Mouse (Mus musculus): ENCODE measurements around the gene Nrtn. TPM values are rescaled to one million over a fixed set of nuclear protein-coding genes. Genes with fewer than 3 reads are reported as not detected.

The Nrtn gene
- total RNA-seq, 2 experiments from 2014 or later: not detected

DNA sequence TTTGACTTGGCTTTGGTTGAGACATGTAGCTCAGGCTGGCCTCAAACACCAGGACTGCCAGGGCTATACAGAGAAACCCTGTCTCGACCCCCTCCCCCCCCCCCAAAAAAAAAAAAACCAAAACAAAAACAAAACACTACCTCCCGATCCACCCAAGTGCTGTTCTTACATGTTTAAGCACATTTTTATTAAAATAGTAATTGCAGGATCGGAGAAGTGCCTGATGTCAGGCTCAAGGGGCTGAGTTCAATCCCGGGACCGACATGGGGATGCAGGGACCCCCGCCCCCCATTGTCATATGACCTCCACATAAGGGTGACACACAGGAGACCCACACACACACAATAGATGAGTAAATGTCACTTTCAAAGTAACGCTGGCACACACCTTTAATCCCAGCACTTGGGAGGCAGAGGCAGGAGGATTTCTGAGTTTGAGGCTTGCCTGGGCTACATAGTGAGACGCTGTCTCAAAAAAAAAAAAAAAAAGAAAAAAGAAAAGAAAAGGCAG lies 6.5 kb upstream of the Nrtn start:
- ATAC-seq (replicated peaks; ENCODE audit: low FRiP score, low TSS enrichment, poor library complexity, severe bottlenecking): no peak

DNA sequence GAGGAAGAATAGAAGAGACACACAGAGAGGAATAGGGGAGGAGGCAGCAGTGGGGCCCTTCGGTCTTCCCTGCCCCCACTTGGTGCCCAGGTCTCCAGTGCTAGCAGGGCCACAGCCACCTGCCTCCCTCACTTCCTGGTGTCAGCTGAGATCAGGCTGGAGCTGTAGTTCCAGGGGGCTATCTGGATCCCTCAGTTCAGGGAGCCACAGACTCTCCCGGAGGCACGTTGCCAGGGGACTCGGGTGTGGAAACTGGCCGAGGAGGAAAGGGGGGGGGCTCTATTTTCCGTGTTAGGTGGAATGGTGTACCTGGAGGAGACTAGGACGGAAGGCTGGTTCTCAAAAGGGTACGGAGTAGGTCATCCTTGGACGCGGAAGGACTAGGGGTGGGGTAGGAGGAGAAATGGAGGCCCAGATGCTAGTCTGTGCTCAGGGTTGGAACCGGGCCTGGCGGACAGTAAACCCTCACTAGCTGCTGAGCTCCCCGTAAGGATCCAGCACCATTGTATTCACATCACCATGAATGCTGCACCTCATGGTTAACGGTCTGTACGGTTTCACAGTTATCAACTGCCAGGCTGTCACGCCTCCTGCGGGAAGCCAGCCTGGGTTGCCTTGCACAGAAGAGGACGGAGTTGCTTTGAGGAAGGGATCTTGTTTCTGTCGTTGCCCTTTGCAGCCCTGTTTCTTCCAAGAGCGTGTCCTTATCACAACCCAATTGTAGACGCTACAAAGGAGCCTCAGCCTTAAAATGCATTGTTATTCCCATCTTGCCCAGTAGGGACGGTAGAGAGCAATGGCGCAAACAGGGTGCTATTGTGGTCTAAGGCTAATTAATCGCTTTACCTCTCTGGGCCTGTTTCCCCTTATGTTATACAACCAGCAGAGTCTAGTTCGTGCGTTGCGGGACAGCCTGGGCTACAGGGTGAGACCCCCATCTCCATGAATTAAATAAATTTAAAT lies 5.7 kb upstream of the Nrtn start:
- ATAC-seq (replicated peaks; ENCODE audit: low FRiP score, low TSS enrichment, poor library complexity, severe bottlenecking): peak; percentile 28

DNA sequence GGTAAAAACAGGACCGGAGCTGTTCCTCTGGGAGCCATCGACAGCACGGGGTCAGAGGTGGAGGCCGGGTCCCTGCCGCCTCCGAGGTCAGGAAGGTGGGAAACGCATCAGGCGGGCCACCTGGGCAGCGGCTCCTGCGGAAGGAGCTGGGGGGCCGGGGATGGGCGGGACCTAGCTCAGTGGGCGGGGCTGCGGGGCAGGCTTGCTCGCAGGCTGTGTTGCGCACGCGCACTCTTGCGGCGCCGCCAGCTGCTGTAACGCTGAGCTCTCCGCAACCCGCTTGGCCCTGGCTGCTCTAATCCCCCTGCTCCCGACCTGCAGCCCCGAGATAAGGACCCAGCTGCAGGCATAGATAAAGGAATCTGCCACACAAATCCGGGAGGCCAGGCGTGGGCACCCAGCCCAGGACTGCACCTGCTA lies 4.7 kb upstream of the Nrtn start:
- ATAC-seq (replicated peaks; ENCODE audit: low FRiP score, low TSS enrichment, poor library complexity, severe bottlenecking): peak; percentile 53

DNA sequence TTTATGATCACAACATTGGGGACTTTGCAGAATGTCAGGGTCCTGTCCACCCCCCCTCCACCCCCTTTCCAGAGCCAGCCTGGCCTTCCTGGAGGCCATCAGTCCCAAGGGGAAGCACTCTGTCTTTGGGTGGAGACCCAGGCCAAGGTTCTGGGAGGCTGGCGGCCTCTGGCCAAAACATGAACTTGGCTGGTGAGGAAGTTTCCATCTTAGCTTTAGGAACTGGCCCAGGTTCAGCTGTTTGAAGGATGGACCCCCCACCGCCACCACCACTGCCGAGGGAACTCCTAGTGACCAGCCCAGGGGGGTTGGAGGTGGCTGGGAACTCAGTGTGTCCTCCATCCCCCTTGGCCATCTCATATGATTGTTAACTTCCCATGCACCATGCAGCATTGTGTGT lies 3.7 kb upstream of the Nrtn start:
- no peak for ATAC-seq (replicated peaks; ENCODE audit: low FRiP score, low TSS enrichment, poor library complexity, severe bottlenecking)

DNA sequence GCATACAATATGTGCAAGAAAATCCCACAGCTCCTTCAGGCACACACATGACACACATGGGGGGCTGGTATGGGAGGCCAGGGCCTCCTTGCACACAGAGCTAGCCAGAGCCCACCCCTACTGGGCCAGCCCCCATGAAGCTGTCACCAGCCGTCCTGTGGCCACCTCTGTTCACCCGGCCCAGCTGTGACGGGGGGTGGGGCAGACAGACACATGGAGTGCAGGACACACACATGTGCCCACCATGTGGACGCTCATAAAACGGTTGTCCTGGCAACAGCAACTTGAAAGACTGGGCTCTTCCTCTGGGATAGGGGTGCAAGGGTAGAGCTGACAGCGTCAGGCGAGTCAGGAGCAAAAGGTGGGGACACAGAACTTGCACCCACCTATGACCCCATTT lies 1.9 kb upstream of the Nrtn start:
- no peak for ATAC-seq (replicated peaks; ENCODE audit: low FRiP score, low TSS enrichment, poor library complexity, severe bottlenecking)

DNA sequence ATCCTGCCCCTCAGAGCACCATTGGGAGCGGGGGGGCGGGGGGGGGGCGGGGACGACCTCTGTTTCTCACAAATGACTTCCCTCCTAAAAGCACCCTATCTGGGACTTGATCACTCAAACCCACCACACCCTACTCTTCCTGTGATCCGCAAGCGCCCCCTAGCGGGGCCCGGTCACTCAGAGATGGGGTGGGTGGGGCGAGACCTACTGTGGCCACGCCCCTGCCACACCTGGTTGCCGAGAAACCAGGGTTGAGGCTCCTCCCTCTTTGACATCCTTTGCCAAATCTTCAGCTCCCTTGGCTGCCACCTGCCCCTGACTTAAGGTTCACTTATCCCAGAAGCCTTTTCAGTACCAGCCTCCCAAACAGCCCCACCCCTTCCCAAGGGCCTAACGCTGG lies 802 bp upstream of the Nrtn start:
- peak; percentile 5; the same call in 1 of the 2 replicates for ATAC-seq (replicated peaks; ENCODE audit: low FRiP score, low TSS enrichment, poor library complexity, severe bottlenecking)

DNA sequence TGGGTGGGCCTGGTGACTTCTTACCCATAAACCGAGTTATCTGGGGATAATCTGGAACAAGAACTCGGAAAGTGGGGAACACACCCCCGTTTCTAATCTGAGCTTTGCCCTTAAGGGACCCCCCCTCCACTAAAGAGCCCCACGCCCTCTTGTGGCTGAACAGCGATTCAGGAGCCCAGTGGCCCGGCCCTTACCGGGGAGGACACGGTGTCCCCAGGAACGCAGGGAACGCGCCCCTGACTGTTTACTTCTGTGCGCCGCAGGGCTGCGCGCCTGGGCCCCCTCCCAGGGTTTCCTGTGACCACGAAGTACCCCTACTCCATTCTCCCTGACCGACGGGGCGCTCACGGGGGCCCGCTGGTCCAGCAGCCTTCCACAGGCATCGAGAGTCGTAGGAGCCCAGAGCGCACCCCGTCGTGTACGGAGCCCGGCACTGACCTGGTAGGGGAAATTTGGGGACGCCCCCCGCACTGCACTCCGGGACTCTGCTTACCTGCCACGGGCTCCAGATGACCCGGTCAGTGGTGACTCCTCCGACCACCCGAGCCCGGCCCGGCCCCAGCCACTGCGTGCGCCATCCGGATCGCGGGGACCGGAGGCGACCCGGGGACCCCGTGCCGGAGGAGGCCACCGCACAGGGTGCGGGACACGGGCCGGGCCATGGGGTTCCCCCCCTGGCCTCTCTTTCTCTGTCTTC lies 479 bp downstream of the Nrtn start:
- no peak for ATAC-seq (replicated peaks; ENCODE audit: low FRiP score, low TSS enrichment, poor library complexity, severe bottlenecking)

DNA sequence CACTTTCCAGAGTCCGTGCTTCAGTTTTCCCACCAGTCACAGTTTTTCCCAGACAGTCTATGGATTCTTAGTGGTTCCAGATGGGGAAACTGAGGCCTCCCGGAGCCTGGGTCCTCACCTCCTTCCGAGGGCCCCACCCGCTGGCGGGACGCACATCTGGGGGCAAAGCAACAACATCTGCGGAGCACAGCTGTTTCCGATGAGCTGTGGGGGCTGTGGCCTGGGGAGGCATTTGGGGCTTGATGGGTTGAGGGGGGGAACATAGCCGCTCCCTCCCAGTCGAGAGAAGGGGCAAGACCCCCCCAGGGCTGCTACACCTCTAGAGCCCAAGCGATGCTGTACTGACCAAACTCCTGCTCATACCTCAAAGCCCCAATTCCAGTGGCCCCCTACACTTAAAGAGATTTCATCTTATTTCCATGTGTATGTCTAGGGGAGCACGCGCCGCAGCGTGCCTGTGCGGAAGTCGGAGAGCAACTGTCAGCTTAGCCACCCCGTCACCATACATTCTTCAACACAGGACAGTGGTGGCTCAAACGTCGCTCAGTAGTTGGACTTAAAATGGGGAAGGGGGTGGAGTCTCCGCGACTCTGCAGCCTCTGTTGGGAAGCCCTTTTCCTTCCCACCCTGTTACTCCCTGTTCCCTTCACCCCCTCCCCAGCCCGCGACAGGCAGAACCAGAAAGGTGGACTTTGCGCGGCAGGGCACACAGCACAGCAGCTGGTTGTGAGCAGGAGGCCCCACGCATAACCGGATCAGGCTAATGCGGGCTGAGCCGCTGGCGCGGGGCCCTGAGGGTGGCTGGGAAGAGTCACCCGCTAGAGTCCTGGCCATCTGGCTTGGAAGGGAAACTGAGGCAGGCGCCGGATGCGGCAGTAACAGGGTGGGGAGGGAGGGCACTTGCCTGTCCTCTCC lies 2.8 kb downstream of the Nrtn start:
- no peak for ATAC-seq (replicated peaks; ENCODE audit: low FRiP score, low TSS enrichment, poor library complexity, severe bottlenecking)

DNA sequence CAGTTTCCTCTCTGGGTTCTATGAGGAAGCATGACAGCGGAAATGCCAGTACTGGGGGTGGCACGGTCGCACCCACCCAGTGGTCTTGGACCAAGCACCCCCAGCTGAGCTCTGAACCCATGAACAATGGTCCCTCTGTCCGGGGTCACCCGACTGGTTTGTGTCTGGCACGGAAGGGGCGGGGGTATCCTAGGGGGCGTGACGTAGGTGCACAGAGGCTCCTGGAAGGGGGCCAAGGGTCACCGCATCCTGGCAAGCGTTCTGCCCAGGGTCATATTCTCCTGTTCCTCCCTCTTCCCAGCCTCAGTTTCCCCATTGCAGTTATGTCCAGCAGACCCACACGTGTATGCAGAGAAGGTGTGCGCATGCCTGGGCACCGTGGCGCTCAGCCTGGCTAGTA lies 3.9 kb downstream of the Nrtn start:
- no peak for ATAC-seq (replicated peaks; ENCODE audit: low FRiP score, low TSS enrichment, poor library complexity, severe bottlenecking)

DNA sequence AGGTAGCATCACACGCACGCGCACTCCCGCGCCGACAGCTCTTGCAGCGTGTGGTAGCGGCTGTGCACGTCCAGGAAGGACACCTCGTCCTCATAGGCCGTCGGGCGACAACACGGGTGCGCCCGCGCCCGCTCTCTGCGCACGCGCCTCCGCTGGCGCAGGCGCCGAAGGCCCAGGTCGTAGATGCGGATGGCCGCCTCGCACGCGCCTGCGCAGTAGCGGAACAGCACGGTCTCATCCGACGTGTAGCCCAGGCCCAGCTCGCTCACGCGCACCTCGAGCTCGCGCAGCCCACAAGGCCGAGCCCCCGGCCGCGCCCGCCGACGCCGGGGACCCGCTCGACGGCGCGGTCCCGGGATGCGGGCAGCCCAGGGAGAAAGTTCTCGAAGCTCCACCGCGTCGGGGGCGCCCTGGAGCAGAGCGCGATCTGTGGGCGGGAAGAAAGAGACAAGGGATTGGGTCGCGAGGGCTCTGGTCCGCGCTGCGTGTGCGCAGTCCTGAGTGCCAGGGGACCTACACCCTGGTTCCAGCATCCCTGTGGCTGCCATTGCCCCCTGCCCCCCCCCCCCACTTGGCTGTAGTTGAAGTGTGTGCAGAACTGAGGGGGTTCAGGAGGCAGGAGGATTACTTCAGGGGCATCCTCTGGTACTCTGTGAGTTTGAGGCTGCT lies 5.8 kb downstream of the Nrtn start:
- no peak for ATAC-seq (replicated peaks; ENCODE audit: low FRiP score, low TSS enrichment, poor library complexity, severe bottlenecking)

DNA sequence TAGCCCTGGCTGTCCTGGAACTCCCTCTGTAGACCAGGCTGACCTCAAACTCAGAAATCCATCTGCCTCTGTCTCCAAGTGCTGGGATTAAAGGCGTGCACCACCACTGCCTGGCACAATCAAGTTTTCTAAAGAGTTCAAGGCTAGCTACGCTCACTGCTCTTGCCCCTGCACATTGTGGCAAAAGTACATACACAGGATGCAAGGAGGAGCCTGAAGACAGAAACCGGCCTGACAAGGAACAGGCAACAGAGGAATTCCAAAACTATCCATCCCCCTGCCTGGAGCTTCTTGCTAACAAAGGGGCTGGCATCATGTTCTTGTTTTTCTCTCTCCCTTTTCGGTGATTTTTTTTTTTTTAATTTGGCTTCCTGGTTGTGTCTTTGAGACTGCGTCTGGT lies 13.2 kb downstream of the Nrtn start:
- ATAC-seq (replicated peaks; ENCODE audit: low FRiP score, low TSS enrichment, poor library complexity, severe bottlenecking): no peak

DNA sequence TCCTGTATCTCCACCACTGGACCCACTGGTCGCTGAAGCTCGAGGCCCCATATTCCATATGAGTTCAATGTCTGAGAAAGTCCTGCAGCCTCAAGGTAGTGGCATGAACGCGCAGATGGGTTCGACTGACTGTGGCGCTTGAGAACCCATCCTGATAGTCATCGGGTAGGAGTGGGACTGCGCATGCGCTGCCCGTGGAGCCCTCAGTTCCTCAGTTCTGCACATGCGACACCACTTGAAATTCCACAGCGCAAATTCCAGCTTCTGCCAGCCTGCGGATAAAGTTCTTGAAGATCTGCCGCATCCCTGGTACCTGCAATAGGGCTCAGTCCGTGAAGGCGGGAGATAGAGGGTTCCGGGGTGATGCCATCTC lies 16.6 kb downstream of the Nrtn start:
- no peak for ATAC-seq (replicated peaks; ENCODE audit: low FRiP score, low TSS enrichment, poor library complexity, severe bottlenecking)

DNA sequence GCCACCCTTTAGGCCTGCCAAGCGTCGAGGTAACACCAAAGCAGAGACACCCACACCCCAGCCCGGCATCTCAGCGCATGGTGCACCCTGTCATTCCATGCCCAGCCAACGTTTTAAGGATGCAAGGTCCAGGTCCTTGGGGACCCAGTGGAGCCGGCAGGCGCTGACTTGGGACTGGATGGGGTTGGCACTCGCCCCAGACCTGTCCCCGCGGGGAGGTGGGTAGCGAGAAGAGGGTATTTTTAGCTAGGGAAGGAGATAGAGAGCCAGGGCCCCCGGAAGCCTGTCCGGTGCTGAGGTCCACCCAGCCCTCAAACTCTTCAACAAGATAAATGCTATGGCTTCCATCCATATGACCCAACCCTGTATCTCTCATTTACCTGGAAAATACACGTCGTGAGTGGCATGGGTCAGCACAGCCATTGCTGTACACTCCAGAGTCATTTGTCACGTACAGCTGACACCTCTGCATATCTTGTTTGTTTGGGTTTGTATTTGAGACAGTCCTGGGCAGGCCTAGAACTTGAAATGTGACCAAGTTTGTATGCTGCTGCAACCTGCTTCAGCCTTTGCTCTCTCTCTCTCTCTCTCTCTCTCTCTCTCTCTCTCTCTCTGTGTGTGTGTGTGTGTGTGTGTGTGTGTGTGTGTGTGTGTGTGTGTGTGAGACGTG lies 17.1 kb downstream of the Nrtn start:
- ATAC-seq (replicated peaks; ENCODE audit: low FRiP score, low TSS enrichment, poor library complexity, severe bottlenecking): no peak

DNA sequence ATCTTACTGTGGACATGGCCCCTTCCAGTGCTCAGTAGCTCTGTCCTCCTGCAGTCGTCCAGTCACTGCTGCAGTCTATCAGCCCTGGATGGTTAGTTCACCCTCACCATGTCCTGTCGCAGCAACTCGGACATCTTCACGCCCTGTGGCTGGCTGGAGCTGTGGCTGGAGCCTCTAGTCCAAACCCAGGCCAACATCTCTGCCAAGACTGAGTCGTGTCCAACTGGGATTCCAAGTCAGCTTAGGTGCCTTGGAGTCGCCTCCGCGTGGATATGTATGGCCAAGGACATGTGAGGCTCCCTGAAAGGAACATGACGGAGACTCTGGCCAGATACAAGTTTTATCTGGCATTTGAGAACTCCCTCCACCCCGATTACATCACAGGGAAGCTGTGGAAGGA lies 19.1 kb downstream of the Nrtn start:
- ATAC-seq (replicated peaks; ENCODE audit: low FRiP score, low TSS enrichment, poor library complexity, severe bottlenecking): no peak

DNA sequence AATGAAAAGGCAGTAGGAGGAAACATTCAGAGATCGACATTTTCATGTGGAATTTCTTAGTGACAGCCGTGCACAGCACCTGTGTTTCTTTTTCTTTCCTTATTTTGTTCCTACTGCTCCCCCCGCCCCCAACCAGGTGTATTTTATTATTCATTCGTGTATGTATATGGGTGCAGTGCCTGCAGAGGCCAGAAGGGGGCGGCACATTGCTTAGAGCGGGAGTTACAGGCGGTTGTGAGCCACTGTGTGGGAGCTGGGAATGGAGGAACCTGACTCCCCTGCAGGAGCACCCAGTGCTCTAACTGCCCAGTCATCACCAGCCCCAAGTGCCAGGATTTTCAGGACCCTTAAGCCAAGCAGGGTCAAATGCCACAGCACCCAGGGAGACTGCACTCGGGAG lies 20.8 kb downstream of the Nrtn start:
- ATAC-seq (replicated peaks; ENCODE audit: low FRiP score, low TSS enrichment, poor library complexity, severe bottlenecking): no peak; the same call in 1 of the 2 replicates

DNA sequence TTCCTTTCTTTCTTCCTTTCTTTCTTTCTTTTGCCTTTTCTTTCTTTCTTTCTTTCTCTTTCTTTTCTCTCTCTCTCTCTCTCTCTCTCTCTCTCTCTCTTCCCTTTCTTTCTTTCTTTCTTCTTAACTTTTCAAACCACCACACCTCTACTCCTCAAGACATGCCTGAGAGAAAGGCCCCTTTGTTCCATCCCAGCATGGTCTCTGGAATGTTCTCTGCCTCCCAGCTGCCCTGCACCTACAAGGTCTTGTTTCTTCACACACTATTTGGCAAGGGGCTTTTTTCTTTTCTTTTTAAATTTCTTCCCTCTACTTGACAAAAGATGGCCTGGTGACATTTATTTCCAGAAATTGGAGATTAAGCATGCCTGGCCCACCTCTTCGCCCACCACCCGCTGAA lies 27.7 kb downstream of the Nrtn start:
- no peak for ATAC-seq (replicated peaks; ENCODE audit: low FRiP score, low TSS enrichment, poor library complexity, severe bottlenecking)

DNA sequence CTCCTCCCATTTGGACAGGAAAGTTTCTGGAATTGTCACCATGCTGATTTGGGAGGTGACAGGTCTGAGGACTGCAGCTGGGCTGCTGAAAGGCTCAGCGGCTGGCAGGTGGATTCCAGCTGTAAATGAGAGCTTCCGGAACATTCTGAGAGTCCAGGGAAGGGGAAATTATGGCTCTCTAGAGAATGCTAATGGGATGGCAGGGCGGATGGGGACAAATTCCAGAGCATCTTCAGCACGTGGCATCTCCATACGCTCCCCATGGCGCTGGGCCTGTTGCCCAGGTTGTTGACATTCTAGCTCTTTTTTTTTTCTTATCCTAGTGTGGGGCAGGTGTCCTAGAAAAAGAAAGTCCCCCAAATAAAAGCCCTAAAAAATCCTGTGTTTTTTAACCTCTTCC lies 28.2 kb downstream of the Nrtn start:
- ATAC-seq (replicated peaks; ENCODE audit: low FRiP score, low TSS enrichment, poor library complexity, severe bottlenecking): no peak

DNA sequence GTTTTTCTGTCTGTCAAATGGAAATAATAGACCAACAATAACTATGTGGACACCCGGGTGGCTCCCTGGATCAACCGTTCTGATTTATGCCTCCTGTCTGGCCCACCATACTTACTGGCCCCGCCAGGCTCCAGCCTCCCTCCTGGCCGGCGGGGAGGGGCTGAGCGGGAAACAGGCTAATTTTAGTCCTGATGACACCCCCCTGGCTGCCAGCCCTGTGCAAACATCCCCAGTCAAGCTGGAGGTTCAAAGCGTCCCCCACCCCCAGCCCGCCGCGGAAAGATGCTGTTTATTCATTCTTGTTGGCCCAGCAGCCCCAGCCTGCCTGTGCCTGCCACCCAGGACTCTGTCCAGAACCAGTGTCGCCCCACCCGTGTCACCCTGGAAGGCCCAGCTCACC lies 29.2 kb downstream of the Nrtn start:
- no peak for ATAC-seq (replicated peaks; ENCODE audit: low FRiP score, low TSS enrichment, poor library complexity, severe bottlenecking)

DNA sequence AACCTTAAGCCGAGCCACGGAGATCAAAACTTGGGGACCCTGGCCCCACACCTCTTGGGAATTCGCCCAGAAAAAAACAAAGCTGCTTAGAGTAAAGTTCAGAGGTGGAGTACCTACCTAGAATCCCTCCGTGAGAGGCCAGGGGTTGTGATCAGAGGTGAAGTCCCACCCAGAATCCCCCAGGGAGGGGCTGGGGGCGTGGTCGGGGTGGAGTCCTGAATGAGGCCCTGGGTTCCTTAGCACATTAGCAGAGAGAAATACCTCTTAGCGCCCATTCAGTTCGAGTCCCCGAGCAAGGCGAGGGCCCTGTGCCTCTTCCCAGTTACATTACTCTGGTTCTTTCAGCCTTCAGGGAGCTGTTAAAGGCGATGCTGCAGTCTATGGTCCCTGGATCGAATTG lies 29.7 kb downstream of the Nrtn start:
- ATAC-seq (replicated peaks; ENCODE audit: low FRiP score, low TSS enrichment, poor library complexity, severe bottlenecking): no peak
